Mouse (Mus musculus): ENCODE measurements around the gene Lipi.

DNA sequence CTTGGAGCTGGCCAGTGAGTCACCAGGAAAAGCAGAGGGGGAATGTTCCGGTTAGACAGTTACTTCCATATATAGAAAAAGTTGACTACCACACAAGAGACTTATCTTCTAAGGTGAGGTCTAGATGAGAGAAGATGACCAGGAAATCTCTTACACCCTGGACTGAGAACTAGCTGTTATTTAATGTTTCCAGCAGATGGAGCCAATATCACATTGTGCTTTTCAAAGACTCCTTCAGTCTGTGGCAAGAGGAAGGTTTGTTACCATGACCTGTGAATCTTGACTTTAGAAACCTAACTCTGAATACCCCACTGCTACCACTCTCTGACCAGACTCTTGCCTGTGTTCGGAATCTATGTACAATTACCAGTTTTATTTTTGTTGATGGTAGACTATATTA, 42.0 kb upstream of the Lipi start:
- TF ChIP-seq CTCF (IDR thresholded peaks at IDR 0.05; ENCODE audit: low read depth, low read length) (no peak), POLR2A (IDR thresholded peaks at IDR 0.05; ENCODE audit: borderline replicate concordance, low read depth, low read length) (no peak)

All from bone marrow macrophage, adult 2 months (primary cell).